Mouse (Mus musculus) embryo, embryonic 10.5 days (tissue): ENCODE data around the gene Col23a1.
A peak's percentile ranks its signal among the peaks of the same experiment; 100 is the strongest.
"Not testable (repeated sequence)": the region's sequence is repeated elsewhere in the genome, so short reads cannot be mapped to it uniquely, and the experiment has no call there.

ENCODE experiments used
- DNase-seq: peaks from one replicate; pipeline ENCODE4 v3.0.0-alpha.2; 2015; ENCODE audit warnings: low spot score

The Col23a1 gene

GRCm38 (mm10) chr11:51328387-51328942 is 38.7 kb downstream of the Col23a1 start:
- no peak for DNase-seq

GRCm38 (mm10) chr11:51329837-51330714 is 40.4 kb downstream of the Col23a1 start:
- DNase-seq: no peak

DNA sequence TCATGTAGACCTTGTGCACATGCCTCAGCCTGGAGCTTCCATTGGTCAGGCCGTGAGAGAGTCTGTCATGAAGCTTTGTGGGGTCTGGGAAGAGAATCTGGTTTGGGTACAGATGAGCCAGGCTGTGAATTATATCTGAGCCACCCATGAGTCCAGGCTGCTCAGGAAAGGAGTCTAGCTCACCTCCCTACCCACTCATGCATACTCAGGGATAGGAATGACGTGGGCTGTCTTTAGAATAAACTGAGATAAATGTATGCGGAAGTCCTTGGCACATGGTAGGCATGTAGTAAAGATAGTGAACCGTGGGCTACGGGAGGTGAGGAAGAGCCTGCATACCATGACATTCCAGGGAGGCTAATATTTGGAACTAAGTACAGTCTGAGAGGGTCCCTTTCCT is 44.3 kb downstream of the Col23a1 start:
- no peak for DNase-seq

DNA sequence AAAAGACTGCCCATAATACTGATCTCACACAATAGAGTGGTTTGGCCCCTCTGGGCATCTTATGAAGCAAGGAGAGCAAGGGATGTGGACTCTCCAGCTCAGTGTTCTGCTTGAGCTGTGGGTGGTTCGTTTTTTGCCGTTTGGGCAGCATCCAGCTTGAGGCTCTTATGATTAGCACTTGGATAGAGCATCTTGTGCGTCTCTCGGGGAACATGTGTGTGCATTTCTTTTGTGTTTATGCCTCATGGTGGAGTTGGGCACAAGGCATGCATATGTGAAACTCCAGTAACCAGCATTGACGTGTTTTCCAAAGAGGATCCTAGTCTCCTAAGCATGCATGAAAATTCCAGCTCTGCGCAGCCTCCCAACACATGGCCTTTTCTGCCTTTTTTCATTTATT is 47.9 kb downstream of the Col23a1 start:
- no peak for DNase-seq

- DNase-seq: no peak
Measured at GRCm38 (mm10) chr11:51338416-51338815, 48.7 kb downstream of the Col23a1 start.

DNA sequence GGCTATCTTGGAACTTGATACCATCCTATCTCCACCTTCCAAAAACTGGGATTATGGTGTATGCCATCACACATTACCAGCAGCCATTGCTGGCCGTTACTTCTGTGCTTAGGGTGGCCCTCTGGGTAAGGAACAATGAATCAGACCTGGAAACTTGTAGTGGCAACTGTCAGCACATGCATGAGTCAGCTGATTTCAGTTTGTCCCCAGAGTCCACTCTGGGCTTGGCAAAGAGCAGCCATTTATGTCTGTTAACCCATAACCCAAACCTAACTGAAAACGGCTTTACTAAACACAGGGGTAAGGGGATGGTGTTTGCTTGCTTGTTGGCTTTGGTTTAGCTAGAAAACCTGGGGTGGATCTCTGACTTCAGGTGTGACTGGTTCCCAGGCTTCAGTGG is 51.4 kb downstream of the Col23a1 start:
- no peak for DNase-seq

DNA sequence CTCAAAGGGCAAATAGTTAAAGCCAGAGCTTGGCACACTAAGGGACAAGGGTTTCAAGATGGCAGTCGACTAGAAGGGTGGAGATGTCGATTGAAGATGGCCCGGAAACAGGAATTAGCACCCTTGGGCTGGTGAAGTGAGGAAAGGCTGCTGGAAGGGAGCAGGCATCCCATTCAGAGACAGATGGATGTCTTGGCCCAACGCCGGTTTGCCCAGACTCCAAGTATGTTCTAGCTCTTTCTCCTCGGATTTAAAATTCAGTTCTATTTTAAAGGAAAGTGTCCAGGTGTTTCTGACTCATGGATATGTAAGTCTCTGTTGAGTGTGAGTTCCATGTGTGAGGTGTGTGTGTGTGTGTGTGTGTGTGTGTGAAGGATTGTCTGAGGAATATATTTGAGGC is 53.1 kb downstream of the Col23a1 start:
- no peak for DNase-seq

- peak; percentile 17 for DNase-seq
Measured at GRCm38 (mm10) chr11:51343312-51343711, 53.6 kb downstream of the Col23a1 start.

DNA sequence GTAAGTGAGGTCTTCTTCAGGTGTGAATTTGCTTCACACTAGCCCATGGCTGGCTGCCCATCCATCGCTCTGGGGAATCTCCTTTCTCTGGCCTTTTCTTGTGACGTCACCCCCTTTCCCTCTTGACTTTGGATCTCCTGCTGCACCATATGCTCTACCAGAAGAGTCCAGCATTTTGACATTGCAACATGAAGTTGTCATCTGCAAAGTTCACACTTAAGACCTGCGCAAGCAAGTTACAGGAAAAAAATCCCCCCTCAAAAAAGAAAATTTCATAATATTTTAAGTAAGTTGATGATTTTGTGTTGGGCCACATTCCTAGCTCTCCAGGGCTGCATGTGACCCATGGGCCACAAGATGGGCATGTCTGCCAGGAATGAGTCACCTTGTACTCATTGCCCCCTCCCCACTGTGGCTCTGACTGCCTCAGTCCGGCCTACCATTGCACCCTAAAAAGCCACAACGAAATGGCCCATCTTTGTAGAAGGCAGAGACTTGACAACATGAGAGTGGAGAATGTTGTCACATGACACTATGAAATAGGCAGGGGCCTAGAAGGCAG is 54.1 kb downstream of the Col23a1 start:
- DNase-seq: no peak

DNA sequence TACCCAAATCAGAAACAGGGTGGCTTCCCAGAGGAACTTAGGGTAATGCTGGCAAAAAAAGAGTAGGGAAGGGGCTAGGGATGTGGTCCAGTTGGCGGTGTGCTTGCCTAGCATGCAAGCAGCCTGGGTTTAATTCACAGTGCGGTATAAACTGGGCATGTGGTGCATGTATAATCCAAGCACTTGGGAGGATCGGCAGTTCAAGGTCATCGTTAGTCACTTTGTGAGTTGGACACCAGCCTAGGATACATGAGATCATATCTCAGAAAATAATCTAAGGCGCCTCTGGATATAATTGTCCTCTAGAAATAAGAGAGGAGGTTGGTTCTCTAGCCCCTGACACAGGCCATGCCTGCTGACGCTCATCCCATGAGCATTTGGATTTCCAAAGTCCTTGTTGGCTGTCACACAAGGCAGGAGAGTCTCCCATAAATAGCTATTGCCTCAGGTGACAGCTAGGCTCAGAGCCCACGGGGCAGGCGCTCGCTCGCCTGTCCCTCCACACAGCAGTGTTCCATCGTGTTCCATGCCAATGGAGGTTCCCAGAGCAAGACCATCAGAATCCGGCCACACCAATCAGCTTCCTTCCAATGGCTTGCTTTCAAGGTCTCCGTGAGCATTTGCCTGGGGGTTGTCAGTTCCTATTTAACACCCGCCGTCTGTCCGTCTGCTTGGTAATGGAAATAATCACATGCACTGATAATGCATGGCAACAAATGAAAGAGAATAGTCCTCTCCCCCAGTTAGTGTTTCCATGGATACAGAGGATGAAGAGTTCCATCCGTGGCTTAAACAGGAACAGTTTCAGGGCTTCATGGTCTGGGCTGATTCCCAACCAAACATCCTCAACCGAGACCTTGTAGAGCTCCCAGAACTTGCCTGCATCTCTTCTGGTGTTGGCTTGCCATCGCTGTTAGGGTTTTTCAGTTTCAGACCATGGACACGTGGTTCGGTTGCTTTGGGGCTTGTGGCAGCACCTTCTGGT is 56.1 kb downstream of the Col23a1 start:
- no peak for DNase-seq

DNA sequence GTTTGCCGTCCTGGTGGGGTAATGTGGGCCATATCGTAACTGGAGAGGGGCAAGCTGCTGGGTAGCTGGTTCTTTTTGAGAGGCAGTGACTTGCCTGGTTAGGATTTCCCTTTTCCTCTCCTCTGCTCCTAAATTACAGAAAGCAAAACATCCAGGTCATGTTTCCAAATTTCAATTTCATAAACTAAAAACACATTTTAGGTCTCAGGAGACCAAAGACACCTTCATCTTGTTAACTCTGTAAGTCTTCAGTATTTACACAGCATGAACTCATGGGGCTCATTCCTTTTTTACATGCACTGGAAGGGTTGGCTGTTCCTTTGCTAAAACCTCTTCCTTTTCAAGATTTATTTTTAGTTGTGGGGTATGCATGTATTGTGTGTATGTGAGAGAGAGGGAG is 58.0 kb downstream of the Col23a1 start:
- DNase-seq: no peak

DNA sequence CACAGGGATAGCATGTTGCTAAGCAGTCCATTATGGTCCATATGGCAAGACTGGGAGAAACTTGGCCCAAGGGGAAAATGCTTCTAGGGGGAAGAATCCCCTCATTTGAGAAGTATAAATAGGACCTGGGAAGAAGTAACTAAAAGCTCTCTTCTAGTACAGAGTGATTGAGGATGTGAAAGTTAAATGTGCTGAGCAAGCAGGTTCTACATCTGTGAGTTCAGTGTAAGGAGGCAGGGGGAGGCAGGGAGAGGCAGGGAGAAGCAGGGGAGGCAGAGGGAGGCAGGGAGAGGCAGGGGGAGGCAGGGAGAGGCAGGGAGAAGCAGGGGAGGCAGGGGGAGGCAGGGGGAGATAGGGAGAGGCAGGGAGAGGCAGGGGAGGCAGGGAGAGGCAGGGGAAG is 59.9 kb downstream of the Col23a1 start:
- no peak for DNase-seq

DNA sequence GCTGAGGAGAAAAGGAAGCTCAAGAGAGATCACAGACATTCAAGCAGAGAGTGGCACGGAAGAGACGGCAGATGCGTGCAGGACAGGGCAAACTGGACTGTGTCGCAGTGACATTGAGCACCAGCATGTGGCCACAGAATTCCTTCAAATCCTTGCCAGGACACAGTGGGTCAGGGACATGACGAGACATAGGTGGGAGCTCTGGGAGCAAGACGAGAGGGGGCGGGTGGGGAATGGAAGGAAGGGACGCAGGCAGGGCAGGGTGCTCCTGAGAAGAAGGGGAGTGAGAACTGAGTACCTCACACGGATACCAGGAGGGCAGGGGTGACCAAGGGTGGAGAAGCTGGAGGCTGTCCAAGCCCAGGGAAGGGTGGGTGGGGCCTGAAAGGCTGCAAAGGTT is 61.4 kb downstream of the Col23a1 start:
- no peak for DNase-seq

DNA sequence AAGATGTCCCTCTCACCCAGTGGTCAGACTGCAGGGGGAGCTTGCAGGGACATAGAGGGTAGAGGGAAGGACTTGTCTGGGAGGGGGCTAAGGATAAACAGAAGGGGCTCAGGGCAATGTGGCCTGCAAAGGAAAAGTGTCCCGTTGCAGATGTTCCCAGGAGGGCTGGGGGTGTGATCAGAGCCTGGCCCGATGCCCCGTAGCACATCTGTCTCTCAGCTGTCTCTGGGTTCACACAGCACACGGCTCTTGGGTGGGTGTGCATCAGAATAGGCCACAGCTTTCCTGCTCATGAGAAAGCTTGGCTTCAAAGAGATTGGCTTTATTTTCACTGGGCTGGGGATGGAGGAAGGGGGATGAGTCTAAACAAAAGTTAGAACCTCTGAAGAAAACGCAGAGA is 62.1 kb downstream of the Col23a1 start:
- DNase-seq: no peak

GRCm38 (mm10) chr11:51353746-51354145 is 64.0 kb downstream of the Col23a1 start:
- DNase-seq: no peak

DNA sequence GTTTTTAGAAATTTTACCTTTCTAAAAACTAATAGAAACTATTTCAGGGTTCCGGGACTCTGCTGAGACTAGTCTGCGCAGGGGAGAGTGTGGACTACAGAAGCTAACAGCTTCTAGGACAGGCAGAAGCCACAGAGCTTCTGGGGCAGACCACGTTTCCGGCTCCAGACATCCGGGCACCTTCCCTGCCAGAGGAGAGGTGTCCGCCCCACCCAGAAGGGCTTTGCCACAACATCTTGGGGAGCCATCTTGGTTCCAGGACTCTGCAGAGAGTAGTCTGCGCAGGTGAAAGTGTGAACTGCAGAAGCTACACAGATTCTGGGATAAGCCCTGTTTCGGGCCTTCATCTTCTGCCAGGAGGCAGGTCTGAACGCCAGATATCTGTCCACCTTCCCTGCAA is 69.3 kb downstream of the Col23a1 start:
- DNase-seq: not testable (repeated sequence)

- no peak for DNase-seq
Measured at GRCm38 (mm10) chr11:51364353-51364752, 74.6 kb downstream of the Col23a1 start.

DNA sequence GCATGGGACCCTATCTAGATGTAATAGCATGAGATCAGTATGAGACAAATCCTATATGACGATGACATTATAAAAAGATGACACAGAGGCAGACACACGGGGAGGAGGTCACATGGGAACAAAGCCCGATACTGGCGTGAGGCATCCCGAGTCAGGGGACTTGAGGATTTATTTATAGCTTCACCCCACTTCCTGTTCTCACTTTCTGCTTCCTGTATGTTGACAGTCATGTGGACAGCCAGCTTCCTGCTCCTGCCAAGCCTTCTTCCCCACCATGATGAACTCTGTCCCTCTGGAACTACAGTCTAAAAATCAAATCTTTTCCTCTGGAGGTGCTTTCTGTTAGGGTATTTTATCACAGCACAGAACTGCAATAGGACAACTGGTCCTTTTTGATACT is 77.6 kb downstream of the Col23a1 start:
- no peak for DNase-seq

DNA sequence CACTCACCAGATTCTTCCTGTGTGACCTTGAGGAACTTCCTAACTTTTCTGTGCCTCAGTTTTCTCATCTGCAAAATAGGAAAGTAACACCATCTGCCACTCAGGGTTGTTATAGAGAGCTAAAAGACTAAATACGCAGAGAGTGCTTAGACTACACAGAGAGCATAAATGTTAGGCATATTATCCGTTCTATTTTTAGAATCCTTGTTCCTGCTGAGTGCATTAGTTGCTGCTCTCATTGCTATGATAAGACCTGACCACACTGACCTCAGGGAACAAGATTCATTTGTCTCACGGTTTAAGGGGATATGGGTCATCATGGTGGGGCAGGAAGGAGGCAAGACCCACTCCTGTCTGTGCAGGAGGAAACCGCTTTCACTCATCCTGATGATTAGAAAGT is 80.6 kb downstream of the Col23a1 start:
- DNase-seq: no peak

GRCm38 (mm10) chr11:51371321-51371720 is 81.6 kb downstream of the Col23a1 start:
- DNase-seq: no peak

- no peak for DNase-seq
Measured at GRCm38 (mm10) chr11:51371926-51372325, 82.2 kb downstream of the Col23a1 start.

DNA sequence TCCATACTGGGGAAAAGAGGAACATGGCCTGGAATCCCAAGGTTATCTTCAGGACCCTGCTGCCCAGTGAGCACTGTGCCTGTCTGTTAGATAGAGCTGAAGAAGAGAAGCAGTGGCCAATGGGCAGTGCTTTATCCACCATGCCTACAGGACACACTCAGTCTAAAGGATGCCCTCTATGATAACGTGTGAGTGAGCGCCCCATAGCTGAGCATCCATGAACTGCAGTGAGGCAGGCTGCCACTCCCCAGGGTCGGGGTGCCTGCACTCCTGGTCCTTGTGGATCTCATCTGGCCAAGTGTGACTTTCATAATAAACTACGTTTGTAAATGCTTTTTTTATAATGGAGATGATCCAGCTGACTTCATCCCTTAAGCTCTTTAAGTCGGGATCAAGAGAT is 87.5 kb downstream of the Col23a1 start:
- no peak for DNase-seq
